Mouse (Mus musculus) forebrain, embryonic 16.5 days (tissue): ENCODE data around the gene Ubald1. TPM values are rescaled to one million over a fixed set of nuclear protein-coding genes. Genes with fewer than 3 reads are reported as not detected.

ENCODE experiments used
- ATAC-seq: fragments of 200-750 bp; cut with Nextera tagmentation; 2 replicates; pipeline ENCODE4 v1.8.0; 2017; ENCODE audit warnings: mild to moderate bottlenecking, moderate library complexity
- H3K27ac ChIP-seq: fragments of 300-500 bp; sonication (generic); 2 replicates; pipeline ENCODE4 v1.5.1; 2014; ENCODE audit warnings: low read length, control low read depth
- H3K27me3 ChIP-seq: fragments of 300-500 bp; sonication (generic); replicated peaks from 2 replicates; pipeline ENCODE4 v1.6.1; 2014; ENCODE audit warnings: low read length; ENCODE audit not compliant: control insufficient read depth, insufficient read depth
- H3K36me3 ChIP-seq: fragments of 300-500 bp; sonication (generic); 2 replicates; pipeline ENCODE4 v1.6.1; 2014; ENCODE audit not compliant: control insufficient read depth, insufficient read depth
- H3K4me1 ChIP-seq: fragments of 300-500 bp; sonication (generic); replicated peaks from 2 replicates; pipeline ENCODE4 v1.6.1; 2014; ENCODE audit warnings: low read length; ENCODE audit not compliant: control insufficient read depth, insufficient read depth
- H3K4me2 ChIP-seq: fragments of 300-500 bp; sonication (generic); 2 replicates; pipeline ENCODE4 v1.6.1; 2014; ENCODE audit warnings: mild to moderate bottlenecking, low read length, control low read depth
- H3K4me3 ChIP-seq: fragments of 300-500 bp; sonication (generic); replicated peaks from 2 replicates; pipeline ENCODE4 v1.5.1; 2014; ENCODE audit warnings: mild to moderate bottlenecking, low read length, control low read depth
- H3K9ac ChIP-seq: fragments of 300-500 bp; sonication (generic); replicated peaks from 2 replicates; pipeline ENCODE4 v1.6.1; 2014; ENCODE audit warnings: low read depth, low read length, control low read depth
- H3K9me3 ChIP-seq: fragments of 300-500 bp; sonication (generic); 2 replicates; pipeline ENCODE4 v1.6.1; 2016; ENCODE audit warnings: low read length; ENCODE audit not compliant: control insufficient read depth
- WGBS: fragments of 180-500 bp; shearing (Covaris S2); extraction: QIAGEN DNeasy Blood & Tissue Kit; methylation state at CpG from one replicate; pipeline ENCODE4 v1.1.7; 2014; 5-methylcytosine and 5-hydroxymethylcytosine counted together
- polyA plus RNA-seq: library from polyadenylated mRNA; unstranded; fragments of >200 nt; fragmentation: Nextera tagmentation; extraction: Ambion mirVana; gene quantifications from 2 replicates; pipeline ENCODE4 v1.2.1, GENCODE M21; 2015

The Ubald1 gene
- polyA plus RNA-seq, 1 experiment from 2014 or later: 51.8 TPM

DNA sequence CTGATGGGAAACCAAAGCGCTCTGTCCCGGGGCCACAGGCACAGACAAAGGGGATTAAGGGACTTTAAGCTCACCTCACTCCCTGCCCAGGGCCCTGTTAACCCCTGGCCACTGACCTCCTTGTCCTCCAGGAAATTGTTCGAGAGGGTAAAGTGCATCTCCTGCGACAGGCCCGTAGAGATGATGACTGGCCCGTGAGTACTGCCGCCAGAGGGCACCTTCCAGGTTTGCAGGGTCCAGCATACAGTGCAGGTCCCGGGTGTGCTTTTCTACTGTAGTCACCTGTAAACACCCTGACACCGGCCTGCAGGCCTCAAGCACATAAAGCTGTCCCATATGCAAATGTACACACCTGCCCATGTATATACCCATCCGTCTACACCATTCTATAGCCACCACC, 18.7 kb downstream of the Ubald1 start:
- Histone ChIP-seq H3K4me3 (no peak overlapping the region), H3K27me3 (no peaks in the 10 kb centered on the region), H3K4me2 (no peak overlapping the region), H3K27ac (no peak overlapping the region), H3K9me3 (no peaks in the 10 kb centered on the region), H3K4me1 (no peaks in the 10 kb centered on the region), H3K36me3 (no peaks in the 10 kb centered on the region), H3K9ac (no peak overlapping the region)
- no peak for ATAC-seq
- WGBS: 37% methylated on average over 10 of the region's 10 CpGs

DNA sequence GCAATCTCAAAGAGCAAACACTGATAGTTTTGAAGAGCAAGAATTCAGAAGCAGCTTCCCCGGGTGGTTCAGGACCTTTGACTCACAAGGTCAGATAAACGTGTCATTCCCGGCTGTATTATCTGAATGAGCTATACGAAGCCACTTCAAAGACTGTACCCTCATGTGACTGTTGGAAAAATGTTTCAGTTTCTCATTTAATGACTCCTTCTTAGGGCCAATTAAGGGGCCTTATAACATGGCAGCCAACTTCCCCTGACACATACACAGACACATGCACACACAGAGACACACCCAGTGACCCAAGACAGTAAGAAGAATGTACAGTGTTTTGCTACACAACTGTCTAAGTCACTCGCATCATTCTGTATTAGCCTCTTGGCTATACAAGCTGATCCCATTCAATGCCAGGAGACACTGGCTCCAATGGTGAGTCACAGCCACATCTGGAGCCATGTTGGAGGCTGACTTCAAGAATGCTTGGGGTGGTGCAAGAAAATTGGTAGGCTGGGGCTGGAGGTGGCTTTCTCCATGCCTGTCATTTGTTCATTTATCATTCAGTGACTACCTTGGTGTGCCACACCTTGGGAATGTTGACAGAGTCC, 25.0 kb downstream of the Ubald1 start:
- no peak for ATAC-seq
- no peaks in the 10 kb centered on the region for H3K9me3 ChIP-seq
- no peaks in the 10 kb centered on the region for H3K4me1 ChIP-seq
- H3K4me2 ChIP-seq: no peak overlapping the region
- H3K4me3 ChIP-seq: no peak overlapping the region
- 79% methylated on average over 5 of the region's 5 CpGs for WGBS
- no peaks in the 10 kb centered on the region for H3K36me3 ChIP-seq
- no peak overlapping the region for H3K9ac ChIP-seq
- H3K27ac ChIP-seq: no peak overlapping the region
- H3K27me3 ChIP-seq: no peaks in the 10 kb centered on the region

DNA sequence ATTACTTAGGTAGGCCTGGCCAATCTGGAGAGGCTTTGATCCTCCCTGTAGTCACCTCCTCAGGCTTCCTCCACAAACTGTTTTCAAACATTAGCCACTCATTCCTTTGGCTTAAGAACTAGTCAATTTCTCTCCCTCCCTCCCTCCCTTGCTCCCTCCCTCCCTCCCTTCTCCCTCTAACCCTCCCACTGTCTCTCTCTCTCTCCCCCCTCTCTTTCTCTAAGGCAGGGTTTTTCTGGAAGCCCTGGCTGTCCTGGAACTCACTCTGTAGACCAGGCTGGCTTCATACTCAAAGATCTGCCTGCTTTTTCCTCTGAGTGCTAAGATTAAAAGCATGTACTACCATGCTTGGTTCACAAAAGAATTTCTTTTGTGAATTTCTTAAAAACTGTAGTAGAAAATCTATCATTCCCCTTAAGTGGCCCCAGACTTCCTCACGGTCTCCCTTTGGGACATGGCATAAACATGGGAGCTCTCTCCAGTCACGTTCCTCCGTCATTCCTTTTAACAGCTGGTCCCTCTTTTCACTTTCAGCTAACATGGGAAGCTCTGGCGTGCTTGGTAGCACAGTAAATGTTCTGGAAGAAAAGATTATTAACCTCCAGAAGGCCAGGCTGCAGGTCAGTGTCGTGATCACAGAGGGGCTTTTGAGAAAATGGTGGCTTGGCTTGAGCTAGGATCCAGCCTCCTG, 29.0 kb downstream of the Ubald1 start:
- Histone ChIP-seq H3K4me2 (no peak overlapping the region), H3K9ac (no peak overlapping the region), H3K36me3 (no peaks in the 10 kb centered on the region), H3K27me3 (no peaks in the 10 kb centered on the region), H3K27ac (no peak overlapping the region), H3K9me3 (no peaks in the 10 kb centered on the region), H3K4me1 (no peaks in the 10 kb centered on the region), H3K4me3 (no peak overlapping the region)
- ATAC-seq: no peak
- 72% methylated on average over 5 of the region's 5 CpGs for WGBS

DNA sequence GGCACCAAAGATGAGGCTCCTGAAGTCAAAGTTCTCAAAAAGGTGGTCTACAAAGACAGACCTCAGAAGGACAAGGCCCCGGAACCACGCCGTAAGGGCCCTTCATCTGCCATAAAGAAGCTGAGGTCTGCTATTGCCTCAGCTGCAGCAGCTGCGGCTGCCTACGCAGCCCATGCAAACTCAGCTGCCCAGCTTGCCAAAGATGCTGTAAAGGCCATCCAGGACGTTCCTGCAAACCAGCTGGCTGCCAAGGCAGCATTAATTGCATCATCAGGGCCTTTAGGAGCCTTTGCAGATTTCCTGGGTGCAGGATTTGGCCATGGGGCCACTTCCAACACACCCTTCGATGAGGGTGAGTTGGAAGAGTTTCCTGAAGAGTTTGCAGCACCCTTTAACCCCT, 29.8 kb downstream of the Ubald1 start:
- no peak overlapping the region for H3K9ac ChIP-seq
- no peak overlapping the region for H3K4me2 ChIP-seq
- H3K4me3 ChIP-seq: no peak overlapping the region
- no peaks in the 10 kb centered on the region for H3K9me3 ChIP-seq
- 79% methylated on average over 7 of the region's 7 CpGs for WGBS
- H3K36me3 ChIP-seq: no peaks in the 10 kb centered on the region
- no peak overlapping the region for H3K27ac ChIP-seq
- H3K27me3 ChIP-seq: no peaks in the 10 kb centered on the region
- H3K4me1 ChIP-seq: no peaks in the 10 kb centered on the region
- ATAC-seq: no peak

DNA sequence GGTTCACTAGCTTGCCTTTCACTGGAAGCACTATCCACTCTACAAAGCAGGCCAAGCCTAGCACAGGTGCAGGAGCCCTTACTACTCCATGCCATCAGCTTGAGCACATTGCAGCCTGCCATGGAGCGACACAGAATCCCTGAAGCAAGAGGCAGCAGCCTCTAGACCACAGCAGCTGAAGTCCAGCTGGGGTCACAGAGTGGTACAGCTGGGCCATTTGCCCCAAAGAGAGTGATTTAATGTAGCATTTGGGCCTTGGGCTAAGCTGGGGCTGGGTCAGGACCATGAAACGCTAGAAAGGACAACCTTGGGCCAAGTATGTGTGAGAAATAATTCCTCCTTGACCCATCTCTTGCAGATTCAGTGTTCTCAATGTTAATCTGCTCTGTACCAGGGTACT, 32.0 kb downstream of the Ubald1 start:
- H3K27me3 ChIP-seq: no peaks in the 10 kb centered on the region
- no peak overlapping the region for H3K4me2 ChIP-seq
- no peak overlapping the region for H3K9ac ChIP-seq
- ATAC-seq: no peak
- no peaks in the 10 kb centered on the region for H3K36me3 ChIP-seq
- WGBS: 89% methylated on average over 2 of the region's 2 CpGs
- H3K9me3 ChIP-seq: no peaks in the 10 kb centered on the region
- H3K27ac ChIP-seq: no peak overlapping the region
- no peak overlapping the region for H3K4me3 ChIP-seq
- H3K4me1 ChIP-seq: no peaks in the 10 kb centered on the region

DNA sequence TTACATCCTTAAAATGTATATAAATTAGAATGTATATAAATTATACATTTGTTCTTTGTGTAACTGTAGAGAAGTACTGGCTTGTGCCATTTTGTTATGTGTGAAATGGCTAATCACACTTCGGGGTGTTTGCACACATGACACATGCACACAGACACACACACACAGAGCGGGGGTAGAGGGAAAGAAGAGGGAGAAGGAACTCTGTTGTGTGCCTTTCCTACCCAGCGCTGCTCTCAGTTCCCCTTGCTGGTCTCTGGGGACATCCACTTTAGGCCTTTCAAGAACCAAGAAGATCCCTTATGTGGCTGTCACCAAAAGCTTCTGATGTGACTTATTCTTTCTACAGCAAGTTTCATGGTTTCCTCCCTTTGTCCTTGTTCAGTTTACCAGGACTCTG, 33.1 kb downstream of the Ubald1 start:
- 92% methylated on average over 3 of the region's 3 CpGs for WGBS

DNA sequence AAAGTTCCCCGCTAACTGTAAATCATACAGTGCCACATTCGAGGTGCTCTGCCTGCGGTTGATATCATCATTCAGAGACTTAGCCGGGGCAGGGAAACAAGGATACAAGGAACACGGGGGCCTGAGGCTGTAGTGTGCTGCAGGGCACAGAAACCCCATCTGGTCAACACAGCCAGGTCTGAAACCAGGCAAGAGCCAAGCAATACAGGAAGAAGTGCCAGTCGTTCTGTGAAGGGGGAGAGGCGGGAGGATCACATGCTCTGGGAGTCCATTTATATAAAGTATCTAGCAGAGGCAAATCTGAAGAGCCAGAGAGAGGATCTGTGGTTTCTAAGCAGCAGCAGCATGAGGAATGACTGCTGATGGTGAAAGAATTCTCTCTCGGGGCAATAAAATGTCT, 39.9 kb downstream of the Ubald1 start:
- H3K4me3 ChIP-seq: no peak overlapping the region
- no peak for ATAC-seq
- no peak overlapping the region for H3K27ac ChIP-seq
- H3K36me3 ChIP-seq: no peaks in the 10 kb centered on the region
- H3K4me2 ChIP-seq: no peak overlapping the region
- H3K27me3 ChIP-seq: no peaks in the 10 kb centered on the region
- H3K9ac ChIP-seq: no peak overlapping the region
- WGBS: 83% methylated on average over 8 of the region's 8 CpGs
- H3K4me1 ChIP-seq: no peaks in the 10 kb centered on the region
- H3K9me3 ChIP-seq: no peaks in the 10 kb centered on the region

More for the DNA sequence above, 33.1 kb downstream of the Ubald1 start:
- Histone ChIP-seq H3K4me3 (no peak overlapping the region), H3K4me1 (no peaks in the 10 kb centered on the region), H3K9ac (no peak overlapping the region), H3K9me3 (no peaks in the 10 kb centered on the region), H3K27me3 (no peaks in the 10 kb centered on the region), H3K27ac (no peak overlapping the region), H3K4me2 (no peak overlapping the region), H3K36me3 (no peaks in the 10 kb centered on the region)
- no peak for ATAC-seq

DNA sequence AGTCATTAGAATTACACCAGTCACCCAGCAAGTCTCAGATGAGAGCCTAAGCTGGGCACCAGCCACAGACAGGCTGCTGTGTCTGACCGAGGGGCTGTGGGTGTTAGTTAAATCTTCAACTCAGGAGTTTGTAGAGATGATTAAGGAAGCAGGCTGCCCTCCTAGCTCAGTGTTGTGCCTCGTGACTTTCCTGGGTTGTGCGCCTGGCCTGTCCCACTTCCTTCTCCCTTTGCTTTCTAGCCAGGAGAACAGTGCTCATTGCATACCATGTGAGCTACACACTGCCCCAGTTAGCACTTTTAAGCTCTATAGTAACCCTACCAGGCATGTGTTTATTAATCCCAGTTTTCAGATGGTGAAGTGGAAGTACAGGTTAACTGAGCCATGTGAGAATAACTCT, 40.6 kb downstream of the Ubald1 start:
- H3K4me2 ChIP-seq: no peak overlapping the region
- no peak for ATAC-seq
- no peak overlapping the region for H3K4me3 ChIP-seq
- H3K9me3 ChIP-seq: no peaks in the 10 kb centered on the region
- H3K27ac ChIP-seq: no peak overlapping the region
- H3K4me1 ChIP-seq: no peaks in the 10 kb centered on the region
- H3K27me3 ChIP-seq: no peaks in the 10 kb centered on the region
- no peaks in the 10 kb centered on the region for H3K36me3 ChIP-seq
- H3K9ac ChIP-seq: no peak overlapping the region
- WGBS: 74% methylated on average over 3 of the region's 3 CpGs

DNA sequence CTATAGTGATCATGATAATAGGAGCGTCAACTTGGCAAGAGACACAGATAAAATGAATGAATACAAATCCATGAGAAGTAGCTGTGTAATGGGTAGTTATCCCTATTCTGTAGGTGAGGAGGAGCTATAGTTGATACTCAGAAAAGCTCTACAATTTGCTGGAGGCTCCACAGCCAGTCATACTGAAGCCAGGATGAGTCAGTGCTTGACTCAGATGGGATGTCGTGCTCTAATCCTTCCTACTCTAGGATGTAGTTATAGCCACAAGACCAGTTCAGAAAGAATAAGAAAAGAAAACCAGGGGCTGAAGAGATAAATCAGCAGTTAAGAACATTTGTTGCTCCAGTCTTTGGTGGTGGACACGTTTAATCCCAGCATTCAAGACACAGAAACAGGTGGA, 42.5 kb downstream of the Ubald1 start:
- H3K4me1 ChIP-seq: no peaks in the 10 kb centered on the region
- H3K27ac ChIP-seq: no peak overlapping the region
- H3K27me3 ChIP-seq: no peaks in the 10 kb centered on the region
- no peaks in the 10 kb centered on the region for H3K36me3 ChIP-seq
- WGBS: 80% methylated on average over 3 of the region's 3 CpGs
- no peak overlapping the region for H3K4me3 ChIP-seq
- no peak overlapping the region for H3K9ac ChIP-seq
- H3K9me3 ChIP-seq: no peaks in the 10 kb centered on the region
- no peak for ATAC-seq
- no peak overlapping the region for H3K4me2 ChIP-seq

DNA sequence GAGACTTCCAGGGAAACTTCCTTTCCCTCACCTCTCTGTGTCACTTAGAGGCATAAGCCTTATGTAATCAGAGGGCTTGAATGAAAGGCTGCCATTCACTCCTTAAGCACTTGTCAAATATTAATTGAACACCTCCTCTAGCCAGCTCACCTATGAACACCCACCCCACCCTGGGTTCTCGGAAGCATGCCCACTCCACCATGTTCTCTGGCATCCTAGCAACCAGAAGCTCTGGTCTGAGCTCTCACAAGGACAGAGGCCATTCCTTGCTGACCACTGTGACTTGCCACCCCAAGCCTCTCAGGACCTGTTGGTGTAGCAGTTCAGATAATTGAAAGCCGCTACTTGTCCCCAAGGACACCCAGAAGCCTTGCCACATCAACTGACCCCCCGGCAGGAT, 44.9 kb downstream of the Ubald1 start, which contains the start of gene 4930562C15Rik:
TSS of gene 4930562C15Rik (plus strand) at position 226 of the 400 bp plus-strand sequence.
- H3K9me3 ChIP-seq: no peaks in the 10 kb centered on the region
- no peak within 1 kb of the TSS for H3K4me3 ChIP-seq
- no peaks in the 10 kb centered on the region for H3K4me1 ChIP-seq
- ATAC-seq: no peak
- H3K4me2 ChIP-seq: no peak within 1 kb of the TSS
- H3K27ac ChIP-seq: no peak within 1 kb of the TSS
- H3K9ac ChIP-seq: no peak within 1 kb of the TSS
- H3K36me3 ChIP-seq: no peaks in the 10 kb centered on the region
- WGBS: 93% methylated on average over 3 of the region's 3 CpGs
- H3K27me3 ChIP-seq: no peaks in the 10 kb centered on the region
